Mouse (Mus musculus): ENCODE results near the gene Efemp2.

Efemp2 gene

DNA sequence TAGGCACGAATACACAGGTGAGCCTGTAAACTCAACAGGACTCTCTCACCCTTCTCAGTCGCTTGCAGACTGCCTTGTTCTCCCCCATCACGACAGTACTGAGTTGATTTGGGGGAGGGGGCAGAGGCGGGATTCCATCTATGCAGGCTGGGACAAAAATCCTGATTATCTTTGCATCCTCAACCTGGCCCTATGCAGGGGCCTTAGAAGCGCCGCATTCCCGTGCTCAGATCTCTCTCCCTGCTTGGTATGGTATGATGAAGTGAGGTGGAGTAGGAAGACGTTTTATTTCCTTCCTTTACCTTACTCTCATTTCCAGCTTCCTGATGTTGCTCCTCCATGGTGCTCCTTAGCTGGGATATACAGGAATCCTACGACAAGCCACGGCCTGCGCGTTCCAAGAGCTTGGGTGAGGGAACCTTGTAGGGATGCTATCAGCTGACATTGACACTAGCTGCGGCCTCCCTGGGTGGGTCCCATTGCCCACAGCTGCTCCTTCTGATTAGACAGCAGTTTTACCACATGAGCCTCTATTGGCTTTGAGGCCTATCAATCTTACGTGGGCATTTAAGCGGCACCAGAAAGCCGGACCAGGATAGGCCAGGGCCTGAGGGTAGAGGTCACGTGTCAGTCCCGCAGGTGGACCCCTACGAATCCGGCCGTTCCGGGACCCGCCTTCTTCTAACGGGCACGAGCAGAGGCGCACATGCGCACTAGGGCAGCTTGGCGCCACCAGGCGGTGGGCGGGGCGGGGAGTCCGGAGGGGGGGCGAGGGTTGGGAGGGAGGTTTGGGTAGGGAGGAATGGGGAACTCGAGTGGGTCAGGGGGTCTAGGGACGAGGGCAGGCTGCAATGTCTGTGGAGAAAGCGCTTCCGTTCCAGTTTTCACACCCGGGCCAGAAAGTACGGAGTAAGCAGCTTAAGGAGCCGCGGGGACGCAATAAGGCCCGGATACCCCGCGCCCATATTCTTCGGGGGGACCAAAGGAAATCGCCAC lies 36.6 kb downstream of the Efemp2 start, which contains the start of gene Snx32:
Gene Snx32 (minus strand): TSS at position 508 of the 996 bp plus-strand sequence.
- peak; percentile 98 for DNase-seq

- DNase-seq, result no peak
These were observed 37.4 kb downstream of the Efemp2 start for GRCm38 (mm10) chr19:5511074-5511632.

DNA sequence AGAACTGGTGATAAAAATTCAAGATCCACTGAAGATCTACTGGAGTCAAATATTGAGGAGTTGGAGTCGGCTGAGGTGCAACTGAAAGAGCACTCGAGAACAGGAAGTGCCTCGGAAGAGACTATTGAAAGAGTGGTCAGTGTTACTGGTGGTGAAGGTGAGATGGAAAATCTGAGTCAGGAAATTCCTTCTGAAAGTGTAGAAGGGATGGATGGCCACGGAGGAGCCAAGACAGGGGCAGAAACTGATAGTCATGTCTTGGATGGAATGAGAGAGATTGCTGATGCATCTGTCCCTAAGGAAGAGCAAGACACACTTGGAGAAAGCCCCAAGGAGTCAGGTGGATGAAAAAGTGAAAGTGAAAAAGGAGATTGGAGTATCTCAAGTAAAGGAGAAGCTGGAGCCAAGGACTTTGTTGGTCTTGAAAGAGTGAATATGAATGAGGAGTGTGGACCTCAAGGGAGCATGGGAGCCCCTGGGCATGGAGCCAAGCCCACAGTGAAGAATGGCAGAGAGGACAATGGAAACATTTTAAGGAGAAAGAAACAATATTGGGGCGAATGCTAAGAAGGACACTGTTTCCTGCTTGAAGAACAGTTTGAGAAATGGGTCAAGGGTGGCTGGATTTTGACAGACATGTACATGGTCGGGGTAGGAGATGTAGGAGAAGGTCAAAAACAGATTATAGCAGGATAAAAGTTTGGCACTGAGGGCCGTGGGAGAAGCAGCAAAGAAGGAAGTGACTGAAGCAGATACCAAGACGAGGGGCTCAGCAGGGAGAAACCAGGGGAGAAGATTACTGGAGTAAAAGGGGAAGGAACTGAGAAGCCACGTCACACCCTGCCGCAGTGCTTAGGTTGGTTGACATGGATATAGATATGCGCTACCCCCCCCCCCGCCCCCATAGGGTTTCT lies 38.6 kb downstream of the Efemp2 start:
- DNase-seq, result no peak

DNA sequence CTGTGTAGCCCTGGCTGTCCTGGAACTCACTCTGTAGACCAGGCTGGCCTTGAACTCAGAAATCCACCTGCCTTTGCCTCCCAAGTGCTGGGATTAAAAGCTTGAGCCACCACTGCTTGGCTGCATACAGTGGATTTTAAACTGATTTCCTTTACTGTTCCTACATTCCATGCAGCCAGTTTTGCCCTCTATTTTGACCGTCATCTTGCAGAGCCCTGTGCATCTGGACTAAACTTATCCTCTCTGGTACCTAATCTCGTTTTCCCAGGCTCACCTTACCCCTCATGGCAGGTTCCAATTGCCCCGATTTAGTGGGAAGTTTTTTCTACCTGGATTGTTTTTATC lies 39.2 kb downstream of the Efemp2 start:
- no peak for DNase-seq

- no peak for DNase-seq
These were observed 42.4 kb downstream of the Efemp2 start for GRCm38 (mm10) chr19:5515840-5516777.

- no peak for DNase-seq
These were observed 43.3 kb downstream of the Efemp2 start for GRCm38 (mm10) chr19:5516906-5517505.

GRCm38 (mm10) chr19:5518721-5519120 lies 45.0 kb downstream of the Efemp2 start:
- no peak for DNase-seq

DNA sequence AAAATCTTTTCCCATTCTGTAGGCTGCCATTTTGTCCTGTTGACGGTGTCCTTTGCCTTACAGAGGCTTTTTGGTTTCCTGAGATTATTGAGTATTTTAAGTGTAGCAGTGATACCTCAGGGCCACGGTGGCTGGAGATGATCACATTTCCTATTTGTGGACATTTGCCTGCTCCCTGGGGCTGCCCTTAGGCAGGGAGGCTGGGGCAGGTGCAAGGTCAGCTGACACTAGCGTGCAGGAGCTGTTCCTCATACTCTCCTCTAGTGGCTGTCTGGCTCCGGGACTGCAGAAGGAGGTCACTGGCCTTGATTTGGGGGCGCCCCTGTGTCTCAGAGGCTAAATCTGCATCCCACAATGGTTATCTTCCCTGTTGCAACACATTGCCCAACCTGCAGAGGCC lies 51.5 kb downstream of the Efemp2 start:
- no peak for DNase-seq

DNA sequence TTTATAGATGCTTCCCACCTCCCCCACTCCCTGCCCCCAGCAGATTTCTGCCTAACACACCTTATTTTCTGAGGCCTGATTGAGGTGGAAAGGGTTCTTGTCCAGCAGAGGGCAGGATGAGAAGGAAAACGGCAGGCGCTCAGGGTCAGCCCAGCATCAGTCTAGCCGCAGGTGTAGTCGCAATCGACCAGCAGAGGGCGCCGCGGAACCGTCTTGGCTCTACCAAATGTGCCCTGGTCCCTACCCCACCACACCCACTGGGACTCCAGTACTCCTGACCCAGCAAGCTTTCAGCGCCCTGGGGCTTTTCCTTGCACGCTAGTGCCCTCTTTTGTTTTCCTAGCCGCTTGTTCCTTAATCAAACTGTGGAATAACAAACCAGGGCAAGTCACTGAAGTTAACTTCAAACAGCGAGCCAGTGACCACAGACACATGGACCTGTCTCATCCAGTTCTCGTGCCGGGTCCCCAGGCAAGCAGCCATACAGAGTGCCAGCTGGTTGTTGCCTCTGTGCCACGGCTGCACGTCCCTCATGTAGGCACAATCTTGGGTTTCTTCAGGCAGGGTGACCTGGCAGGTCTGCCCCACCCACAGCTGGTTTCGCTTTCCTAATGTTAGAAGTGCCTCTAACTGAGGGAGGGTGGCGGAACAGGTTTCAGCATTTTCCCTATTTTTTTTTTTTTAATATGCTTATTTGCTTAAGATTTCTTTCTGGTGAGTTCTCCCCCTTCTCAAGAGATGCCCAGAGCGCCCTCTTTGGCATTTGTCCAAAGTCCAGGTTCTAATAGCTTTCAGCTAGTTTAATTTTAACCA lies 55.8 kb downstream of the Efemp2 start:
- DNase-seq, result peak; percentile 97

- DNase-seq, result no peak
These were observed 56.4 kb downstream of the Efemp2 start for GRCm38 (mm10) chr19:5530138-5530524.

All from cerebellum, adult 8-10 months (tissue).